Mouse (Mus musculus) hindbrain, embryonic 11.5 days (tissue): ENCODE data around the gene Zfp454. TPM values are rescaled to one million over a fixed set of nuclear protein-coding genes. Genes with fewer than 3 reads are reported as not detected.
A peak's percentile ranks its signal among the peaks of the same experiment; 100 is the strongest.

Experiments used
- ATAC-seq: fragments of 200-750 bp; cut with Nextera tagmentation; 2 replicates; pipeline ENCODE4 v1.8.0; 2017; ENCODE audit warnings: mild to moderate bottlenecking, moderate TSS enrichment, moderate library complexity; ENCODE audit not compliant: low FRiP score
- DNase-seq: peaks from one replicate; pipeline ENCODE4 v3.0.0-alpha.2; 2015; ENCODE audit warnings: low spot score
- H3K27ac ChIP-seq: fragments of 300-500 bp; sonication (generic); 2 replicates; pipeline ENCODE4 v1.5.1; 2014; ENCODE audit warnings: mild to moderate bottlenecking, low read depth, low read length
- H3K27me3 ChIP-seq: fragments of 300-500 bp; sonication (generic); 2 replicates; pipeline ENCODE4 v1.6.1; 2014; ENCODE audit warnings: mild to moderate bottlenecking, low read length, moderate library complexity, mixed read lengths; ENCODE audit not compliant: control insufficient read depth, insufficient read depth
- H3K36me3 ChIP-seq: fragments of 300-500 bp; sonication (generic); 2 replicates; pipeline ENCODE4 v1.6.1; 2014; ENCODE audit warnings: mild to moderate bottlenecking, low read length, moderate library complexity, mixed read lengths; ENCODE audit not compliant: control insufficient read depth, insufficient read depth
- H3K4me1 ChIP-seq: fragments of 300-500 bp; sonication (generic); replicated peaks from 2 replicates; pipeline ENCODE4 v1.6.1; 2014; ENCODE audit warnings: low read length, mixed read lengths; ENCODE audit not compliant: control insufficient read depth, insufficient read depth
- H3K4me2 ChIP-seq: fragments of 300-500 bp; sonication (generic); replicated peaks from 2 replicates; pipeline ENCODE4 v1.6.1; 2014; ENCODE audit warnings: mild to moderate bottlenecking, low read depth, low read length
- H3K4me3 ChIP-seq: fragments of 300-500 bp; sonication (generic); 2 replicates; pipeline ENCODE4 v1.5.1; 2014; ENCODE audit warnings: low read depth, low read length
- H3K9ac ChIP-seq: fragments of 300-500 bp; sonication (generic); 2 replicates; pipeline ENCODE4 v1.6.1; 2014; ENCODE audit warnings: low read depth, low read length
- H3K9me3 ChIP-seq: fragments of 300-500 bp; sonication (generic); 2 replicates; pipeline ENCODE4 v1.6.1; 2016; ENCODE audit warnings: low read length; ENCODE audit not compliant: control insufficient read depth
- WGBS: fragments of 180-500 bp; shearing (Covaris S2); extraction: QIAGEN DNeasy Blood & Tissue Kit; methylation state at CpG from one replicate; pipeline ENCODE4 v1.1.7; 2014; 5-methylcytosine and 5-hydroxymethylcytosine counted together
- polyA plus RNA-seq: library from polyadenylated mRNA; unstranded; fragments of >200 nt; fragmentation: Nextera tagmentation; extraction: Ambion mirVana; gene quantifications from 2 replicates; pipeline ENCODE4 v1.2.1, GENCODE M21; 2014

Zfp454 gene
- polyA plus RNA-seq, 1 experiment from 2014 or later, result 15.5 TPM

- DNase-seq (peak; percentile 32), ATAC-seq (no peak)
- Histone ChIP-seq H3K9ac (peak within 1 kb of the TSS; percentile 31; the same call in 1 of the 2 replicates), H3K4me1 (peaks cover 5% of the 10 kb centered on the region; the same call in 1 of the 2 replicates), H3K27ac (no peak within 1 kb of the TSS), H3K36me3 (no peaks in the 10 kb centered on the region), H3K4me3 (peak within 1 kb of the TSS; percentile 37), H3K9me3 (no peaks in the 10 kb centered on the region), H3K4me2 (peak within 1 kb of the TSS; percentile 84), H3K27me3 (peaks cover 50% of the 10 kb centered on the region)
- 2% methylated on average over 11 of the region's 11 CpGs for WGBS
Observed at GRCm38 (mm10) chr11:50850177-50850735, 37.2 kb downstream of the Zfp454 start, which contains the start of gene Grm6. Grm6 (plus strand) TSS chr11:50850685.

GRCm38 (mm10) chr11:50849310-50849709 is 38.1 kb downstream of the Zfp454 start:
- DNase-seq (no peak), ATAC-seq (no peak)
- WGBS, result 9% methylated on average over 10 of the region's 10 CpGs
- peaks cover 50% of the 10 kb centered on the region for H3K27me3 ChIP-seq
- H3K36me3 ChIP-seq, result no peaks in the 10 kb centered on the region
- no peak overlapping the region for H3K27ac ChIP-seq
- no peak overlapping the region for H3K9ac ChIP-seq
- H3K9me3 ChIP-seq, result no peaks in the 10 kb centered on the region
- no peak overlapping the region for H3K4me2 ChIP-seq
- peaks cover 5% of the 10 kb centered on the region; the same call in 1 of the 2 replicates for H3K4me1 ChIP-seq
- no peak overlapping the region for H3K4me3 ChIP-seq

GRCm38 (mm10) chr11:50848520-50849137 is 38.8 kb downstream of the Zfp454 start:
- H3K27ac ChIP-seq, result no peak overlapping the region

GRCm38 (mm10) chr11:50847047-50847446 is 40.4 kb downstream of the Zfp454 start:
- ATAC-seq (no peak), DNase-seq (peak; percentile 23)
- Histone ChIP-seq H3K9me3 (no peaks in the 10 kb centered on the region), H3K4me1 (peaks cover 5% of the 10 kb centered on the region; the same call in 1 of the 2 replicates), H3K27me3 (peaks cover 41% of the 10 kb centered on the region), H3K27ac (no peak overlapping the region), H3K36me3 (no peaks in the 10 kb centered on the region), H3K4me2 (no peak overlapping the region), H3K9ac (no peak overlapping the region), H3K4me3 (no peak overlapping the region)
- WGBS, result 74% methylated on average over 5 of the region's 5 CpGs

More at GRCm38 (mm10) chr11:50848520-50849137, 38.8 kb downstream of the Zfp454 start:
- H3K4me1 ChIP-seq, result peaks cover 5% of the 10 kb centered on the region; the same call in 1 of the 2 replicates
- no peaks in the 10 kb centered on the region for H3K9me3 ChIP-seq
- no peak overlapping the region for H3K4me3 ChIP-seq
- peaks cover 50% of the 10 kb centered on the region for H3K27me3 ChIP-seq
- no peak for ATAC-seq
- no peak overlapping the region for H3K9ac ChIP-seq
- H3K4me2 ChIP-seq, result no peak overlapping the region
- DNase-seq, result no peak
- WGBS, result 36% methylated on average over 3 of the region's 3 CpGs
- H3K36me3 ChIP-seq, result no peaks in the 10 kb centered on the region

- WGBS, result 85% methylated on average over 3 of the region's 3 CpGs
- peaks cover 4% of the 10 kb centered on the region; the same call in 1 of the 2 replicates for H3K4me1 ChIP-seq
- no peak overlapping the region for H3K9ac ChIP-seq
- H3K9me3 ChIP-seq, result no peaks in the 10 kb centered on the region
- no peak overlapping the region for H3K27ac ChIP-seq
- peaks cover 30% of the 10 kb centered on the region for H3K27me3 ChIP-seq
- ATAC-seq (no peak), DNase-seq (no peak)
- H3K4me2 ChIP-seq, result no peak overlapping the region
- H3K36me3 ChIP-seq, result no peaks in the 10 kb centered on the region
- H3K4me3 ChIP-seq, result no peak overlapping the region
Observed at GRCm38 (mm10) chr11:50845951-50846350, 41.5 kb downstream of the Zfp454 start.

- Histone ChIP-seq H3K27me3 (no peaks in the 10 kb centered on the region), H3K27ac (no peak within 1 kb of the TSS)
- ATAC-seq, result peak; percentile 97
Observed at GRCm38 (mm10) chr11:50841023-50841735, 46.3 kb downstream of the Zfp454 start, which contains the start of gene Zfp879. Zfp879 (minus strand) TSS chr11:50841552.

GRCm38 (mm10) chr11:50835727-50836126 is 51.7 kb downstream of the Zfp454 start:
- no peaks in the 10 kb centered on the region for H3K27me3 ChIP-seq
- DNase-seq (no peak), ATAC-seq (no peak)
- WGBS, result 87% methylated on average over 4 of the region's 4 CpGs
- H3K4me3 ChIP-seq, result no peak overlapping the region
- no peaks in the 10 kb centered on the region for H3K4me1 ChIP-seq
- no peak overlapping the region for H3K9ac ChIP-seq
- no peak overlapping the region for H3K4me2 ChIP-seq
- H3K36me3 ChIP-seq, result no peaks in the 10 kb centered on the region
- no peak overlapping the region for H3K27ac ChIP-seq
- no peaks in the 10 kb centered on the region for H3K9me3 ChIP-seq

More at GRCm38 (mm10) chr11:50841023-50841735, 46.3 kb downstream of the Zfp454 start, which contains the start of gene Zfp879:
- DNase-seq, result peak; percentile 98
- Histone ChIP-seq H3K36me3 (no peaks in the 10 kb centered on the region), H3K9ac (peak within 1 kb of the TSS; percentile 67), H3K9me3 (no peaks in the 10 kb centered on the region), H3K4me1 (no peaks in the 10 kb centered on the region), H3K4me2 (peak within 1 kb of the TSS; percentile 67), H3K4me3 (peak within 1 kb of the TSS; percentile 34)
- whole genome bisulfite sequencing, result 27% methylated on average over 22 of the region's 22 CpGs

- WGBS, result under 1% methylated on average over 40 of the region's 45 CpGs
- peak; percentile 96 for ATAC-seq
- Histone ChIP-seq H3K27me3 (no peaks in the 10 kb centered on the region), H3K27ac (peak within 1 kb of the TSS; percentile 33; the same call in 1 of the 2 replicates), H3K9ac (peak within 1 kb of the TSS; percentile 93), H3K4me2 (peak within 1 kb of the TSS; percentile 69), H3K36me3 (peaks cover 8% of the 10 kb centered on the region; the same call in 1 of the 2 replicates), H3K9me3 (no peaks in the 10 kb centered on the region), H3K4me1 (no peaks in the 10 kb centered on the region), H3K4me3 (peak within 1 kb of the TSS; percentile 86)
- peak; percentile 92 for DNase-seq
Observed at GRCm38 (mm10) chr11:50827010-50827953, 60.2 kb downstream of the Zfp454 start, which contains the start of gene Zfp354c. Zfp354c (minus strand) TSS chr11:50827724.
